Mouse (Mus musculus) cerebellum, postnatal 25 days (tissue): ENCODE data around the gene Tmem255b.

Experiments used
- DNase-seq, 2 experiments: peaks; one replicate each; pipeline ENCODE4 v3.0.0; 2021; ENCODE audit warnings: mixed read lengths in 2 of 2

Tmem255b gene

GRCm38 (mm10) chr8:13492198-13492995, 57.4 kb downstream of the Tmem255b start:
- DNase-seq: no peak

DNA sequence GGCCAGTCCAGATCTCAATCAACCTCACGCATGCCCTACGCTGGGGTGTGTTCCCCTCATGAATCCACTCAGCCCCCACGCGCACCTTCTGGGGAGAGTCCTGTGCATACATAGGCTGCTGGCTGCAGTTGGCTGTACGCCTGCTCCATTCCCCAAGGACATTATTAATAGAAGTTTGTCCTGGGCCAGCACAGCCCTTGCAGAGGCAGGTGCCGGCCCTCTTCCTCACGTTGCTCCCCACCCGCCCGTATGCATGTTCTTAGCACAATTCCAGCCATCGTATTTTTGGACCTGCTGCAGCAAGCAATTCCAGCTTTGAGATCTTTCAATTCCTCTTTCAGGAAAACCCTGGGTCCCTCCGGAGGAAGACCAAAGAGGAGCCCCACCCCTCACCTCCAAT, 58.0 kb downstream of the Tmem255b start:
- peak in 1 of 2 experiments; percentile 47 for DNase-seq

- DNase-seq: peak; percentile 84 to 93
Observed at GRCm38 (mm10) chr8:13493858-13494631, 59.1 kb downstream of the Tmem255b start, which contains the start of gene Gas6. Gene Gas6, minus strand, starts transcription at chr8:13494490.

DNA sequence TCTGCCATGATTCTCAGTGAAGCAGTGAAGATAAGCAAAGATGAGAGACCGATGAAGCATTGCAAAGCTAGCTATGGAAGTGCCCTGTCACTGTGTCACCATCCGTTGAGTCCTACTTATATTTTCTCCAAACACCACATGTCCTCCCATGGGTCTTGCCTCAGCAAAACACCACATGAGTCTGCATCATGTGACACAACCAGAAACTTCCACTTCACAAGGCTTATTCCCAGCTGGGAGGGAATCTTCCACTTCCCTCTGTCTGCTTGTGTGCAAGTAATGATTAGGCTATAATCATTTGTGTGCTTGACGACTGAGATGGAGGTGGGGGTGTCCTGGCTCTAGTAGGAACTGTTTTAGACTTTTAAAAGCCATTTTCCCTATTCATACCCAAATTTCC, 66.2 kb downstream of the Tmem255b start:
- DNase-seq: no peak

DNA sequence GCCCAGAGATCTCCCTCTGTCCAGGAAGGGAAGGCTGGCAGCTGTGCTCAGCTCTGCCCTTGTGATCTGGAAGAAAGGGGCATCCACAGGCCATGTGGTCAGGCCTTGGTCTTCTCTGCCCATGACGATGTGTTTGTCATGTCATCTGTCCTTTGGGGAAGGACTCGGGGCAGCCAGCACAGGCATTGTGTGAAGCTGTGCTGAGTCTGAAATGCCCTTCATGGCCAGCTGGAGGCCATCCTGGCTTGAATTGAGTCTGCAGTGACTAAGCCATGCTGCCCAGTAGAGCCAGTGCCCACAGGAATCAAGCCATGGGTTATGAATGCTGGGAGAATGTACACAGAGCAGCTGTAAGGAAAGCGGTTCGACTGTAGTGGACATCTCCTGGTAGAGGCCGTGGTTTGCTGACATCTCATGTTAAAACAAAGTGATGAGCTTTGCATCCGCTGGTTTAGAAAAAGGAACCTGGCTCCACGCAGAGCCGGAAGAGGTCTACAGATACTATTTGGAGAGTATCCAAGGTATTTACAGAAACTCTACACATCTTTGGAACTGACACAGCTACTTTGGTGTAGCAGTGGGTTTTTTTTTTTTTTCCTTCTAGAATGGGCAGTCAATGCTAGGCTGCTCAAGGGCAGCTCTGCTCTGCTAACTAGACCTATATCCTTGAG, 69.1 kb downstream of the Tmem255b start:
- DNase-seq: no peak

DNA sequence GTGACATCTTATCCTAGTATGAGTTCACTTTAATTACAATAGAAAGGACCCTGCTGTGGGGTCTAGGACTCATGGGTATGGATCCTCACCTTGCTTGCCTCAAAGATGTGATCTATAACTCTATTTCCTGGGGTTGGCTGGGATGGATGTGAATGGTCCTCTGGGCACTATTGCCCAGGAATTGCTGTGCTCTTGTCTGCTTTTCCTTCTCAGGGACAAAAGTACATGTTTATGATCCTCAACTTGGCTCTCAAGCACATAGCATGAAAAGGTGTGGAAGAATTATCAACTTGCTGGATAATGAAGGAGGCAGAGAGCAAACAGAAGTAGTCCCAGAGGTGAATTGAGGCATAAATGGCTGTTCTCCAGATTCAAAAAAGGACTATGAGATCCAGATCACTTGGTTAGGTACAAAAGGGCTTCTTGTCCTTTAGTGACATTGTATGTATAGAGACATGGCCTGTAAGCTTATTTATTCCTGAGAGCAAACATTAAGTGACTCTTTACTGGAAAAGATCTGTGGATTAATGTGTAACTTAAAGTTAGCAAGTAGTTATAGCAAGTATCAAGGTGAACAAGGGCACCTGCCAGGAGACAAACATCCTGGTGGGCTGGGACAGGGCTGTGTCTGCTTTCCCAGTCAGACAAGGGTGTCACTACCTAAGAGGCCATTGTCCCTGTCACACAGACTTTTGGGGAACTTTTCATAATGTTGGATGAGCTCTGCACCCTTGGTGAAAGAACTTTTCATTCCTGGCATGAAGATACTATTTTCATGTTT, 70.1 kb downstream of the Tmem255b start:
- no peak for DNase-seq

GRCm38 (mm10) chr8:13506849-13507248, 71.9 kb downstream of the Tmem255b start:
- peak; percentile 60 to 78 for DNase-seq

DNA sequence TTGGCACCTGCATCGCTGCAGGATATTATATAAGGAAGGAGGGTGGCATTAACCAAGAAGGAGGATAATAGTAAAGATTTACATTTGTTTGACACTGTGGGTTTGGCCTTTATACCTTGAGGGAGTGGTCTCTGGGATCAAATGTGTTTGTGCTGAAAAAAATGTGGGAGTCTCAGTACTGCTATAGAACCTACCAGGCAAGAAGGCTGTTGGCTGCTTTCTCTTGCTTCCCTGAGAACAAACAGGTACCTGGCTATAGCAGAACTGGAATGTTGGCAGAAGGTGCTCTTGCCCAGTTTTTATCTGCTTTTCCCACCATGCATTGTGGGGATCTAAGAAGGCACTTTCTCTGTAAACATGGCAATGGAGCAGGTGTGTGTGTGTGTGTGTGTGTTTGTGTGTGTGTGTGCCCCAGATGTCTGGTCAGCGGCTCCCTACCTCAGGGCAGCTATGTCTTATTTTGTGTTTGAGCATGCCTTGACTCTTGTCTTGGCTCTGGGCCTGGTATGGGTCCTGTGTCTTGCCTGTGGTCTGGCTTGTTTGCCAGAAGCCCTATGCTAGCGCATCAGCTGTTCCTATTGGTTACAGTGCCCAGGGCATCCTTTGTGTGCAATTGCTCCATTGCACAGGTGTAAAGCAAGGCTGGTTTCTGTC, 72.4 kb downstream of the Tmem255b start:
- DNase-seq: peak; percentile 26 to 49

DNA sequence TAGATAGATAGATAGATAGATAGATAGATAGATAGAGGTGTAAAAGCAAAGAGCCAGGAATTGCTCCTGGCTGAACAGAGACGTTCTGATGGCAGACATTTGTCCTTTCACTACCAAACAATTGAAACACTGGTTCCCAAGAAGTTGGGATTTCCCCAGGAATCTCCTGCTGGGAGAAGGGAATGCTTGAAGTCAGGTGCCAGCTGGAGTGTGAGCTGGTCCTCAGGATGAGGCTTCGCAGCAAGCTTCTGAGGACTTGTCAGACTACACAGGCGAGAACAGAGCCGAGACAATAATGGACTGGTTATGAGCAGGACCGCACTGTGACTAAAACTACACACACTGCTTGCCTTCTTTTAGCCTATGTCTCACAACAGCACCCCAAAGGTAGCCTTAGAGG, 77.0 kb downstream of the Tmem255b start:
- peak; percentile 73 to 79 for DNase-seq

DNA sequence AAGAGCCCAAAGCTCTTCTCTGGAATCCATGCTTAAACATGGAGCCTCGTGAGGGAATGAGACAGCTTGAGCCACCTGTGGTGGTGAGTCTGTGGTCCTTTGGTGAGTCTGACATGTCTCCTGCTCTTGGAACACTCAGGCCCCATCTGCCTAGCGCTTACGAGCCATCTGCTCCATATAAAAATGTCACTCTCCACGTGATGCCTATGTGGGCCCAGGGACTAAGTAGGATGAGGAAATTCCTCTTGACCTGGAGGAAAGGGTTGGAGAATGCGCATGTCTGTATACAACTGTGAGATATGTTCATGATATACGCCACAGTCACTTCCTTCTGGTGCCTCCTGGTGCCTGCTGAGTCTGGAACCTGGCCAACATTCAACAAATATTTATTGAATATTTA, 77.7 kb downstream of the Tmem255b start:
- peak; percentile 90 to 91 for DNase-seq

DNA sequence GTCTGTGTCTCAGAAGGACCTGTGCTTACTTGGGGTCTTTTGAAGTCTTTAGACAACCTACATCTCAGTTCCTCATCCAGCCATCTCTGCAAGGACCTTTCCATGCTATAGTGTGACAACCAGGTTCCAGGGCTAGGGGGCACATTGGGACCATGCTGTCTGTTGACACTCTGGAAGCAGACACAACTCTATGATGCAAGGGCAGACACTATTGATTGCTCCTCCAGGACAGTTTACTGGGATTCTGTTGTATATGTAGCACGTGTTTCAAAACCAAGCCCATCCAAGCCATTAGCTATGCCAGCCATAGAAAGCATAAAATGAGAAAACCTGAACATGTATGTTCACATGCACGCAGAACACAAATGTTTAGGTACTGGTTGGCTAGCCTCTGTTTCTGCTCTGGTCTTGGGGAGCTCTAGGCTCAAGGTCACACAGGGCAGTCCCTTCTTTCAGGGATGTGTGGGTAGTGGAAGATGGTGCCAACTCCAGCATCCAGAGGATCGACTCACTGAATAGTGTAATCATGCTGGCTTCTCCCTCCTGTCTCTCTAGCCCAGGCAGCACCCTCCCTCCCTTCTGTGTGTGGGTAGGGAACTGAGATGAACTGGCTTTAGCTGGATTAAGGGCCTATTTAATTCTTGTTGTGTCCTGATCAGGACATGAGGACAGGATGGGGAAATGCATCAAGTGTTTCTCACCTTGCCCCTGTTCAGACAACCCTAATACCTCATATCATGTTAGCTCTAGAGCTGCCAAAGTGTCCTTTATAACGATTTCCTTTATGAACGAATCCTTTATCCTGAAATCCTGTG, 78.8 kb downstream of the Tmem255b start:
- no peak for DNase-seq

DNA sequence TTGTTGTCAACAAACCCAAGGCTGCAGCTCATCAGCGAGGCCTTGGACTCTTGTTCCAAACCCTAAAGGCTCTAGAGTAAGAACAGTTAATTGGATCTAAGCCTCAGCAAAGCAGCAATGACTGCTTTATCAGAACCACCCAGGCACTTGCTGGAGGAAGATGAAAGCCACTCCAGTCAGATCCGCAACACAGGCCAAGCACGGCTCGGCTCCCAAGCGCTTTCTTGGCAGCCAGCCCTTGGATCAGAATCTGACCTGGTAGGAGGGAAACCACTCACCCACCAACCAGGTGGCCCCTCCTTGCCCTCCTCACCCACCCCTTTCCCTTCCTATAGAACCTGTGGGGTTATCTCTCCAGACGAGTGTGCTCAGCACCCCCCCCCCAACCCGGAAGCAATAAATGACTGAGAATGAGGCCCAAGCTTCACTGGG, 81.0 kb downstream of the Tmem255b start:
- peak; percentile 70 to 83 for DNase-seq

DNA sequence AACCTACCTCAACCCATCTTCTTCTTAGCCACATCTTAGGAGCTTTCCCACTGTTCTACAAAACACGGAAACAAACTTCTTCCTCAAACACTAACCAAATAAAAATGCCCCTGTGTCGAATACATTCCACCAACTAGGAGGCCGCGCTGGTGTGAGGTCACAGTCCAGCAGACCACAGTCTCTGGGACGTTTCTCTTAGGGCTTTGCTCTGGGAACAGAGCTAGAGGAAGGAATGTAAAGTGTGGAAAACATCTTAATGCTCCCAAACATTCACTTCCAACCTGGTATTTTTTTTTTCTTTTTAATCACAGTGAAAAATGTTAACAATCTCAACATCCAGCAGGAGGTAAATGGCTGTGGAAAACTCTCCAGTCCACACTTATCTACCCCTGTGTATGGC, 81.7 kb downstream of the Tmem255b start:
- DNase-seq: no peak

GRCm38 (mm10) chr8:13517284-13517781, 82.3 kb downstream of the Tmem255b start:
- no peak for DNase-seq
